Mouse (Mus musculus) kidney, adult 18-20 months (tissue): ENCODE data around the gene Tac4.

Experiments
- DNase-seq: peaks from one replicate; pipeline ENCODE4 v3.0.0; 2021

Gene Tac4

GRCm38 (mm10) chr11:95318116-95318515 lies 56.8 kb downstream of the Tac4 start:
- DNase-seq: no peak
